Mouse (Mus musculus): Measurements from ENCODE around the gene Trap1a.

- no peak for TF ChIP-seq POLR2A (IDR thresholded peaks at IDR 0.05; ENCODE audit: insufficient read depth, low read length)
- TF ChIP-seq CTCF (IDR thresholded peaks at IDR 0.05; ENCODE audit: low read depth, low read length): no peak
Observed at GRCm38 (mm10) chrX:139369122-139369521, 35.6 kb downstream of the Trap1a start.
